Mouse (Mus musculus): ENCODE results near the gene E330021D16Rik.

GRCm38 (mm10) chr6:136423201-136423600 lies 7.8 kb upstream of the E330021D16Rik start:
- TF ChIP-seq CTCF (IDR thresholded peaks at IDR 0.05; ENCODE audit: borderline replicate concordance, extremely low read depth, insufficient read depth, insufficient read length) (no peak), POLR2A (IDR thresholded peaks at IDR 0.05; ENCODE audit: borderline replicate concordance, extremely low read depth, insufficient read depth, insufficient read length, poor library complexity, severe bottlenecking) (no peak)

Data from brain, embryonic 14.5 days (tissue).